Comparison of ENCODE assay signal across 11 mouse cellular contexts in the genomic region with DNA sequence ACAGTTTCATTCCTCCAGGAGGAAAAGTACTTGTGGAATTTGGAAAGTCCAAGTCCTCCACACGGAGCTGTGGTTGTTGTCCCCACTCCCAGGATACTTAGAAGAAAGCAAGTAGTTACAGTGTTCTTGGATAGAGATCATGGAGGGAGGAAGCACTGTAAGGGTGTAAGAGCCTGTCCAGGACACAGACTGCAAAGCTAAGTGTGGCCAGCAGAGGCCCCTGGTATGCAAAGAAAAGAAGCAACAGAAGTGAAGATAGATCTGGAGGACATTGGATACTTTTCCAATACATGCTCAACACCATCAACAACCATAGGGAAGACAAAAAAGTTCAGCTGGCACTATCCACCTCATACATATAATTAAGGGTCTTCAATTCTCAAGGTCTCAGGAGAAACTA.
A peak's percentile ranks its signal among the peaks of the same experiment; 100 is the strongest.
DNase-seq lines count a peak whose midpoint lies in the region; ATAC-seq and TF ChIP-seq lines count a peak whose summit lies in the region.
"Had no signal": no experiment of that assay in that cellular context is flagged by ENCODE, and none has a peak within 500 bp of the region (broad histone marks: within the 10 kb centered on the region; RNA-seq: fewer than 3 reads in every experiment).

No protein-coding gene starts in this region.

- no peaks in the 10 kb centered on the region for H3K27me3 ChIP-seq in limb, embryonic 10.5 days (ENCODE audit: low read depth, poor library complexity, severe bottlenecking)
- H3K27me3 ChIP-seq in midbrain, embryonic 14.5 days (ENCODE audit: control insufficient read depth, insufficient read depth, low read length): no peaks in the 10 kb centered on the region
- H3K27me3 ChIP-seq: hindbrain, embryonic 15.5 days; midbrain, embryonic 13.5 days; stomach, embryonic 15.5 days had no signal

- no peak overlapping the region for H3K27ac ChIP-seq in layer of hippocampus, adult 2 months
- no peak overlapping the region for H3K27ac ChIP-seq in limb, embryonic 10.5 days
- H3K27ac ChIP-seq in midbrain, embryonic 14.5 days (replicated peaks; ENCODE audit: low read depth, low read length): no peak overlapping the region
- H3K27ac ChIP-seq: hindbrain, embryonic 15.5 days; midbrain, embryonic 13.5 days; stomach, embryonic 15.5 days had no signal

- H3K9ac ChIP-seq in midbrain, embryonic 14.5 days (replicated peaks; ENCODE audit: low read length): no peak overlapping the region
- H3K9ac ChIP-seq: hindbrain, embryonic 15.5 days; midbrain, embryonic 13.5 days; stomach, embryonic 15.5 days had no signal

- 59% methylated on average over 1 of the region's 1 CpGs for WGBS in limb, embryonic 10.5 days
- WGBS in midbrain, embryonic 14.5 days: 46% methylated on average over 1 of the region's 1 CpGs

- no peak overlapping the region for H3K4me2 ChIP-seq in midbrain, embryonic 14.5 days (ENCODE audit: low read length)
- H3K4me2 ChIP-seq: hindbrain, embryonic 15.5 days; midbrain, embryonic 13.5 days; stomach, embryonic 15.5 days had no signal

- no peak for DNase-seq in layer of hippocampus, adult 2 months (ENCODE audit: low spot score in 2 of 2)
- no peak for DNase-seq in layer of hippocampus, adult 8-10 months (ENCODE audit: low spot score in 2 of 2)
- peak; percentile 13 for DNase-seq in ZHBTc4 (ENCODE audit: low read depth, low spot score)
- DNase-seq in lung, postnatal 36 days: peak; percentile 70
- DNase-seq in limb, embryonic 10.5 days (ENCODE audit: low spot score): no peak
- DNase-seq in midbrain, embryonic 14.5 days: no peak
- DNase-seq in layer of hippocampus, adult 9-11 months: no peak

- no peaks in the 10 kb centered on the region for H3K9me3 ChIP-seq in limb, embryonic 10.5 days (replicated peaks)
- no peaks in the 10 kb centered on the region for H3K9me3 ChIP-seq in midbrain, embryonic 14.5 days (ENCODE audit: control insufficient read depth, low read length)
- H3K9me3 ChIP-seq: hindbrain, embryonic 15.5 days; midbrain, embryonic 13.5 days; stomach, embryonic 15.5 days had no signal

- no peaks in the 10 kb centered on the region for H3K36me3 ChIP-seq in limb, embryonic 10.5 days
- H3K36me3 ChIP-seq in midbrain, embryonic 14.5 days (ENCODE audit: control insufficient read depth, insufficient read depth, low read length): no peaks in the 10 kb centered on the region
- H3K36me3 ChIP-seq: hindbrain, embryonic 15.5 days; midbrain, embryonic 13.5 days; stomach, embryonic 15.5 days had no signal

- H3K4me3 ChIP-seq in layer of hippocampus, adult 2 months: no peak overlapping the region
- H3K4me3 ChIP-seq in limb, embryonic 10.5 days: no peak overlapping the region
- H3K4me3 ChIP-seq in midbrain, embryonic 14.5 days (replicated peaks; ENCODE audit: low read depth, low read length): no peak overlapping the region
- H3K4me3 ChIP-seq: hindbrain, embryonic 15.5 days; midbrain, embryonic 13.5 days; stomach, embryonic 15.5 days had no signal

- peak; percentile 96 for ATAC-seq in common myeloid progenitor, adult 5-6 weeks (replicated peaks; ENCODE audit: low read depth, poor library complexity, severe bottlenecking)
- ATAC-seq in midbrain, embryonic 14.5 days (ENCODE audit: low FRiP score, low TSS enrichment): no peak
- ATAC-seq: midbrain, embryonic 13.5 days had no signal

- TF ChIP-seq CTCF in layer of hippocampus, adult 2 months (conservative IDR thresholded peaks at IDR 0.05): peak; percentile 49

- H3K4me1 ChIP-seq in limb, embryonic 10.5 days: no peaks in the 10 kb centered on the region
- H3K4me1 ChIP-seq in midbrain, embryonic 14.5 days (ENCODE audit: control insufficient read depth, insufficient read depth, low read length): no peaks in the 10 kb centered on the region
- H3K4me1 ChIP-seq: hindbrain, embryonic 15.5 days; midbrain, embryonic 13.5 days; stomach, embryonic 15.5 days had no signal

Comparison
In these comparisons a context has a peak if more than half of its experiments do, and no peak if none do; other contexts are left out.
1. DNase-seq: peak in ZHBTc4 (single experiment) and lung, postnatal 36 days (single experiment); none in layer of hippocampus, adult 2 months (0 of 2), layer of hippocampus, adult 8-10 months (0 of 2), limb, embryonic 10.5 days (single experiment), midbrain, embryonic 14.5 days (single experiment) and layer of hippocampus, adult 9-11 months (single experiment).